Mouse (Mus musculus) gastrocnemius, postnatal 4 days (tissue): ENCODE results near the gene Zfp365. TPM values are rescaled to one million over a fixed set of nuclear protein-coding genes. Genes with fewer than 3 reads are reported as not detected.
A peak's percentile ranks its signal among the peaks of the same experiment; 100 is the strongest.

ENCODE experiments used
- DNase-seq, 2 experiments: peaks; one replicate each; pipeline ENCODE4 v3.0.0; 2021 to 2022; ENCODE audit warnings: low spot score in 2 of 2, mixed read lengths in 2 of 2
- long read RNA-seq, 2 experiments: library from polyadenylated mRNA; stranded (forward); transcript quantifications; one replicate each; pipeline ENCODE4 v2.0.0; 2021
- total RNA-seq, 2 experiments: library from RNA; stranded (reverse); gene quantifications; 2 replicates each; pipeline ENCODE4 v1.2.3; 2021

Gene Zfp365
- 1 to 10 TPM in 1 of 2 experiments, under 1 TPM in 1; 0.93 to 1.2 TPM for total RNA-seq
- long read RNA-seq, experiment 1, full-length matches to known transcripts = 2 of 2 reads
- long read RNA-seq, experiment 1, partial matches to known transcripts = 0 of 2 reads
- long read RNA-seq, experiment 1, other reads (novel, unspliced or antisense) = 0 of 2 reads
- long read RNA-seq, experiment 2, full-length matches to known transcripts = 1 of 1 reads
- long read RNA-seq, experiment 2, partial matches to known transcripts = 0 of 1 reads
- long read RNA-seq, experiment 2, other reads (novel, unspliced or antisense) = 0 of 1 reads

DNA sequence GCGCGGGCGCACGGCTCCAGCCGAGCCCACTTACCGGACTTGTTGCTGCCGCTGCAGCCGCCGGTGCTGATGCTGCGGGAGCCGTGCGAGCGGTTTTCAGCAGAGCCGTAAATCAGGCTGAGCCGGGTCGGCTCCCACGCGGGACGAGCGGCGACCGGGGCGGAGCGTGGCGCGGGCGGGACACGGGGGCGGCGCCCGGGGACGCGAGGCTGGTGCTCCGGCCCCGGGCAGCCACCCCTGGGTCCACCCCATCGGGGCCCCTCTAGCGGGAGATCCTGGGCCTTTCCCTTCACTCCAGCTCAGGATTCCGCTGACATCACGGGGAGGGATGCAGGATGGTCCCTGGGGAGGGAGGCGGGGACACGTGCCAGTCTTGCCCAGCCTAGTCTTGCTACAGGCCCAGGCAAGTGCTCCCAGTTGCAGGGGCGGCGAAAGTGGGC is at the start of gene Zfp365:
Zfp365 (minus strand) TSS at position 326 of the 440 bp plus-strand sequence.
- peak; percentile 71 to 80 for DNase-seq

DNA sequence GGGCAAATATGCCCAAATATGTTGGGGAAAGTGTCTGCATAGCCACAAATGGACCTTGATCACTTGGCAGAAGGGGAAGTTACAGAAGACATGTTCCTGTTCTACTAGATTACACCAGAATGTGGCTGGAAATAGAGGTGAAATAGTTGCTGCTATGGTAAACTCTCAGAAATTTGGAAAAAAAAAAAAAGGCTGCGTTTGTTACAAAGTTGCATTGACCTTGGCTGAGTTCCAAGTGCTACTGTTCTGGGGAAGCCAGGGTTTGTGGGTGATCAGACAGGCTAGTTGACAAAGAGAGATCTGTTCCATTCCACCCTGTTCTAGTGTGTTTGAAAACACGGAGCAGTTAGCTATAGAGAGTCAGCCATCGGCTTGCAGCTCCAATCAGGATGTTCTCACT is 47.5 kb upstream of the Zfp365 start:
- DNase-seq = no peak

DNA sequence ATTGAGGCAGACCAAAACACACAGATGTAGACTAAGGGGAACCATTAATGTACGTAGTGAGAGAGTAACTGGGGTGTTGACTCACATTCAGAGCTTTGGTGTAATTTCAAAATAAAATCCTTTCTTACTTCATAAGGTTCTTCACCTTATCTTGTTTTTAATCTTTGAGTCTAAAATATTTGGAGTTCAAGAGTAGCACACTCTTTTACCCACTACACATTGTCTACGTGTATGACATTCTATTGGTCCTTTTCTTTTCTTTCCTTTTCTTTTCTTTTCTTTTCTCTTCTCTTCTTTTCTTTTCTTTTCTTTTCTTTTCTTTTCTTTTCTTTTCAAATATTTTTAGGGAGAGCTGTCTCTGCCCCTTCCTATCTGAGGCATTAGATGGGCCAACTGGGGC is 43.5 kb upstream of the Zfp365 start:
- DNase-seq = no peak

DNA sequence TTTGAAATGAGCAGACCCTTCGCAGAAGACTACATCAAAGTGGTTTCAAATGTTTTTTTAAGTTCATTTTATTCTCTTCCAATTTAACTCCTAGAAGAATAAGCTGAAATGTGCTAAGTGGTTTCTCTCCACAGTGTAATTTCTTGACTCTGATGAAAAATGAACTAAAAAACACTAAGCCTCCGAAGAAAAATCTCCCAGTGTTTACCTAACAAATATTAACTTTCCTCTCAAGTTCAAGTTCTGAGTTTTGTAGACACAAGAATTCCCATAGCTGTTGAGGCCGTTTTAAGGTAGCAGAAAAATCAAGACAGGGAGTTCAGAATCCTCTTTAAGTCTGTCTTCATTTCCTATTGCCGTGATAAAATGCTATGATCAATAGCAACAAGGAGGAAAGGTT is 39.2 kb upstream of the Zfp365 start:
- no peak for DNase-seq

DNA sequence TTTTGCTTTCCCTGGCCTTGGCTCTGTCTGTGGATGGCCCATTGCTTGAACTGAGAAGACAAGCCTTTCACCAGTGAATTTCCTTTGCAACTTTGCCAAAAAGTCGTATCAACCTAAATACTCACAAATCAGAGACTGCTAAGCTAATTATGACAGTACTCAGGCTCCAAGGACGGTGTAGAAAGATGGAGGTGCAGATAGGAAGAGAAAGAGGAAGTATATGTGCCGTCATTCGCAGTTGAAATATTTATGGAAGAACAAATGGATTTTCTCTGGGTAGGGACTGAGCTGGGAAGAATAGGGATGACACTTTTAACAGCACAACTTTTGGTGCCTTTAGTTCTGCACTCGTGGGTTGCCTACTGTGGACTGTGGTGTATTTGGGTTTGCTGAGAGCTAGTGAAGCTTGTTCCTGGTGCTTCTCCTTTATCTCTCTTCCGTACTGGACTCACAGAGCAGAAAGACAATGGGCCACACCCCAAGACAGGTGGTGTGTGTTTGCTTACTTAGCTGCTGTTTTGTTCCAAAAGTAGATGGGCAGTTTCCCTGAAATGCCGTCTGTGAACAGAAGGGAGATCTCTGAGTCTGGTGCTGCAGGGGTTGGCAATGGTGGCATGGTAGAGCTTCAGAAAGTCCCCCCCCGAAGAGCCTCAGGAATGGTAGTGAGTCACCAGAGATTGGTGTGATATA is 37.7 kb upstream of the Zfp365 start:
- no peak for DNase-seq

DNA sequence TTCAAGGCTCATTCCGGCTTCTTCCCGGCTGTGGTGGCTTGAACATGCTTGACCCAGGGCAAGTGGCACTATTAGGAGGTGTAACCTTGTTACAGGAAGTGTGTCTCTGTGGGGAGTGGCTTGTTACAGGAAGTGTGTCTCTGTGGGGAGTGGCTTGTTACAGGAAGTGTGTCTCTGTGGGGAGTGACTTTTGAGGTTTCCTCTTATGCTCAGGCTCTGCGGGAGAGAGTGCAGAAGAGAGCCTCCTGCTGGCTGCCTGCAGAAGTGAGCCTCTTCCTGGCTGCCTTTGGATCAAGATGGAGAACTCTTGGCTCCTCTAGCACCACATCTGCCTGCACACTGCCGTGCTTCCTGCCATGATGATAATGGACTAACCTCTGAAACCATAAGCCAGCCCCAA is 31.1 kb upstream of the Zfp365 start:
- no peak for DNase-seq

DNA sequence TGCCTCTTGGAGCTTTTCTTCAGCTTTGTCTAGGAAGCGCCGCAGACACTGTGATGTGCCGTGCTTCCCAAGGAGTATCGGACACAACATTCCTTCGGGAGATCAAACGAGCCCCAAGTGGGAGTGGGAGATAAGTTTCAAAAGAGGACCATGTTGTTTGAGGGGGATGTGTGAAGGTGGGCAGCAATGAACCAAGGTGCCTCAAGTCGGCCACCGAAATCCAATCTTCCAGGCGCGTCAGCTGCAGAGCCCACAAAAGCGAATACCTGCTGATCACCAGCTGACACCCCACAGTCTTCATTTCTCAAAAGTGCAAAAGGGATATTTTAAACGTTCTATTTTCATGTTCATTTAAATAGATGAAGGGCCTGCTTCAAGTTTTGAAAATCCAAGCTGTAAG is 27.1 kb upstream of the Zfp365 start:
- DNase-seq = no peak

DNA sequence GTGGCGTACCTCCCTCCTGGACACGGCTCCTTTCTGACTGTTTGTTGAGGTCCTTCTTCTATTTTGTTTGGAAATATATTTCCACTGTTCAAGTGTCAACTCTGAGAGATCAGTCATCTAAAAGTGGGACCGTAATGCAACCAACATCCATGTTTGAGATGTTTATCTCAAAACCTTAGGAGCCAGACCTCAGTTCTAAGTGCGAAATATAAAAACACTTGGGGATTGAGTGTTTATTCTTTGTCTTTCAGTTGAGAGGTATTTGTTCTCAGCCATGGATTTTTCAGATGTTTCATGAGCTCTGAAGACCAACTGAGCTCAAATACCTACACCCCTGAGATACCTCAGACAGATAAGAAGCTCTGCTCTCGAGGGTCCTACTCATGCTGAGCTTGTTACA is 25.3 kb upstream of the Zfp365 start:
- no peak for DNase-seq

DNA sequence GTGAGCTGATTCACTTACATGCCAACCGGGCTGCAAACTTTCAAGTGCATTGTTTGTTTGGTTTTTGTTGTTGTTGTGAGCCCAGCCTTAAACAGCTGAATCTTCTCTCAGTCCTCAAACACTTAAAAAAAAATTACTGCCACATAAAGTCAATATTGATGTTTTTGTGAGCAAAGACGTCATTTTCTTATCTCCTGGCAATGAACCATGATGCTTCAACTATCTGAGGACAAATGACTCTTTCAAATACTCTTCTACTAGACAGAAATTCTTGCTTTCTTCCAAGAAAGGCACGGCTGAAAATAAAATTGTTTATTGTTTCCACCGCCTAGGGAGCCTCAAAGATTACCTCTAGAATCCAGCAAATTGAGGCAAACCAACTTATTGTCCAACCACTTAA is 24.5 kb upstream of the Zfp365 start:
- DNase-seq = no peak

DNA sequence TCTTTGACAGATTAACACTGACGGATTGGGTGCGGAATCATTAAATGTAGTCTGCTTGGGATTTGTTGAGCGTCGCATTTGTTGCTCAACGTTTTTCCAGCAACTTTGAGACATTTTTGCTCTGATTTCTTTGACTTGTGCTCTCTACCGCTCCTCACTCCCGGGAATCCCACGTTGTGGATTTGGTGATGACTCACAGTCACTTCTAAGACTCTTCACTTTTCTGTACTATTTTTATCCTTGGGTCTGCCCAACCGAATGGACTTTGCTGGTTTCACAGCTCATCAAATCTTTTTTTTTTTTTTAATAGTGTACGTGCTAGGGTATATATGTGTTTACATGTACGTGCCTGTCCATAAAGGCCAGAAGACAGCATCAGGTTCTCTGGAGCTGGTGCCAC is 20.3 kb upstream of the Zfp365 start:
- no peak for DNase-seq

DNA sequence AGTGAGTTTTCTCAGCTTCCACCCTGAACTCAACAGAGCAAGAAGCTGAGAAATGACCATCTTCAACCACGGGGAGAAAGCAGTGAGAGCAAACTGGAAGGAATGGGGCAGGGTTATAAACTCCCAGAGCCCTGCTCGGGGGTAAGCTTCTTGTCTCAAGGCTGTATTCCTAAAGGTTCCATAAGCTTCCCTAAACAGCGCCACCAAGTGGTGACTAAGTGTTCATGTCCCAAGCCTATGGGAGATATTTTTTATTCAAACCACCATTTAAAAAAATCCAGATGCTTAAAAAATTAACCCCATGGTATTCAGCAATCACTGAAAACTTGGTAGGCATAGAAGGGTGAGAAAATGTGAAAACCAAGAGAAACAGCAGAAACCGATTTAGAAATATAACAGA is 18.9 kb upstream of the Zfp365 start:
- DNase-seq = no peak

DNA sequence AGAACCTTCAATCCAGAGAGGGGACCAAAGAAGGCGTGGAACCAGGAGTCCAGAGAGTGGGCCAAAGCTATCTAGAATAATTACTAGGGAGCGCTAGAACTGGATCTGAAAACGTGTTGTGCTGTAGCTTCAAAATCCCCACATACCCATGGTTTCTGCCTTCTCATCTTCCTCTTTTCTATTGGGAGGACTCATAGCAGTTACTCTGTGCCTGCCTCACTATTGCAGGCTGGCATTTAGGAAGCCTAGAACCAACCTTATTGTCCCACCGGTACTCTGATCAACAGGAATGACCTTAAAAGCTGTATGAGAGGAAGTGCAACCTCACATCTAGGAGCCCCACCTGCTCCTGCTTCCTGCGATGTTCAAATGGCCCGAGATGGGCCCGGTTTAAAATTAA is 16.1 kb upstream of the Zfp365 start:
- no peak for DNase-seq

DNA sequence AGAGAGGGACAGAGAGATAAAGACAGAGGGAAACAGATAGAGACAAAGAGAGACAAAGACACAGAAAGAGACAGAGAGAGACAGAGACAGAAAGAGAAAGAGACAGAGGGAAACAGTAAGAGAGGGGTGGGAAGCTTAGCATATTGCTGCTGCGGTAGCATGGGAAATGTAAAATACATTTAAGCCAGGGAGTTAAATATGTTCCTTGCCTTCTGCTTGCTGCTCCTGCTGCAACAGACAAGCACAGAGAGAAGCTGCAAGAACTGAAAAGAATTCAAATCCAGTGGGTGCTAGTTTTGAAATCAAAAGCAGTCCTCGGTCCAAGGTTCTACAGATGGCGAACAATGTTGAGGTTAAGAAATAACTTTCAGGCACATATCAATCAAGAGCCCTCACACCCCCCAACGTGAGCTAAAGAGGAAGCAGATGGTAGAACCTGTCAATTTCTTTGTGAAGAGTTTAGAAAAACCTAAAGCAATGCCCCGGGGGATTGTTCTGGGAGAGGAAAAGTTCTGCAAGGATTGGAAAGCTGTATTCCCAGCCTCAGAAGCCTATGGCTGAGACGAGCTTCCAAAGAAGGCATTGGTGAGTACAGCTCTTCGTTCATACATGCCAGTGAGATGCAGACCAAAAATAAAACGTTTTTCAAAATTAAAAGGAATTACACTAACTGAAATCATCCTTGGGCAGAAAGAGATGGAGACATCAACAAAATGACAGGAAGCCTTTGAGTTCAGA is 15.4 kb upstream of the Zfp365 start:
- no peak for DNase-seq

DNA sequence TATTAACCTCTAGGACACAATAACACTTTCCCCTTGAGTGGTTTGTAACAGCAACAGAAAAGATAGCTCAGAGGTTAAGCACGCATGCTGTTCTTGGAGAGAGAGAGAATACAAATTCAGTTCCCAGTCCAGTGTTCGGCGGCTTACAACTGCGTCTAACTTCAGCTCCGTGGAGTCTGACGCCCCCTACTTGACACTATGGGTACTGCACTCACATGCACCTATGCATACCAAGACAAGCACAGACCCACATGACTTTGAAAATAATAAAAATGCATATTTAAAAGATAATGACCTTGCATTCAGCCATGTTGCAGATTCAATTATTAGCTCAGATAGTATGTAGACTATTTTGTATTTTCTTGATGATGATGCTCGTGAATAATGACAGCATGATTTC is 11.6 kb upstream of the Zfp365 start:
- DNase-seq = no peak

DNA sequence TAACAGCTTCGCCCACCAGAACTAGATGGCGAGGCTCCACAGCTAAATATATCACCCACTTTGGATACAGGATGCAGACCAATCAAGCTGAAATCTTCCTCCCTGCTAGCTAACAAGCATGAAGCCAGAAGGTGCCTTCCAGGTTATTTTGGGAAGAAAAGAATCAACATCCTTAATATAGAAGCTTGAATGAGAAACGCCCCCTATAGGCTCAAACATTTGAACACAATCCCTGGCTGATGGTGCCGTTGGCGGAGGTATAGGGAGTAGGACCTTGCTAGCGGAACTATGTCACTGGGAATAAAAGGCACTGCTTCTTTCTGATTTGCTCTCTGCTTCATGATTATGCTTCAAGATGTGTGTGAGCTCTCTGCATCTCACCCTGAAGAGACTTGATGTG is 9.3 kb upstream of the Zfp365 start:
- no peak for DNase-seq

DNA sequence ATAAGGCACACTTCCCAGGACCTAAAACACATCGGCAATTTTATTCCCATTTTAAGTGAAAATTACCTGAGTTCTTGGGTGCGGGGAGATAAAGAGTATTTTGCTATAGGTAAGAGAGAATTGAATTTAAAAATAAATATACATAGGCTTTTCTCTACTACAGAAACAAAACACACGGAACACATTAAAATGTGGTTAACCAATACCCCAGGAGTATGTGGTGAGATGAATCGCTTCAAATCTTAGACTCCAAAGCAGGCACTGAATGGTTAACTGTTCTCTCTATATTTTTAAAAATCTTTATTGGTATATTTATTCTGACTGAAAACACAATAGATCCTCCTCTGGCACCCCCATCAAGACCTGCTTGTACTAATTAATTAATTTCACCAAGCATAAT is 7.2 kb upstream of the Zfp365 start:
- no peak for DNase-seq

DNA sequence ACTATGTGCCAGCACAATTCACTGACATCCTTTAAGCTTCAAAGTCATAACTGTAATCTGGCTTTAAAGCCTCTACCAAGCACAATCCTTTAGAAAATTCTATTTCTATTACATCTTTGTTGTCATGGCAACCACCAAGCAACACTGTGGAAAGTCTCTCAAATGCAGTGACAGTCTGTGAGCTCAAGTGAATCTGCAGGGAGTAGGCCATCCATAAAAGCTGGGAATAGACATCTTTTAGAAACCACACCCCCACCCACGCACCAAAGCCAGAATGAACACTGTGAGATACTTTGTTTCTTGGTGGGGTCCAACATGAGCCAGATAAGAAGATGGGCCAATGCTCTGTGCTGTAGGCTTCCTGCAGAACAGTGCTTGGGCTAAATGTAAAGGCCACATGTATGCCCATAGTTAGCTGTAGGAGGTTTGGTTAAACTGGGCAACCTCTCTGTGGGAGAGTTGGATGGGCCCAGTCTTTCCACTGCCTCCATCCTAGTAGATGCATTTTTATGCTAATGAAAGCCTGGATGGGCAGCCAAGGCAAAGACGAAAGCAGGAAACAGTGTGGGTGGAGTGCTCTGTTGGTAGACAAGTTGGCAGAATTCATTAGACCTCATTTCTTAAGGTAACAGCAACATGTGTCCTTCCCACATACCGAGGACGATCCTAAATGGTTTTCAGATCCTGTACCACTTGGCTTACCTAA is 5.9 kb upstream of the Zfp365 start:
- DNase-seq = no peak

DNA sequence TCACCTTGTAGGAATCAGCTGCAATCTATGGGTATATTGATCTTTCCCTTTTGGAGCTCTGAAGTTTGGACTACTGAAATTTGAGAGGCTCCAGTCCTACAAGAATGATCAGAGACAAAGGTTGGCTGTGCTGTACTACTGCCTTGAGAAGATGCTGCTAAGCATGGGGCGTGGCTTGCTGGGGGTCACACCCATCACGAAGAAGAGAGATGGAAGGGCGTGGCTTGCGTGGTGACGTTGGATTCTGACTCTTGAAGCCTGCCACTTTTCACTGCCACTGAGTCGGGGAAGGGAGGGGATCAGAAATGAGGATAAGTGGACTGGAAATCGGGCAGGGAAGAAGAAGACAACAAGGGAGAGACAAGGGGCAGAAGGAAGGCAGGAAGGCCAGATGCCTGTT is 4.9 kb upstream of the Zfp365 start:
- no peak for DNase-seq

DNA sequence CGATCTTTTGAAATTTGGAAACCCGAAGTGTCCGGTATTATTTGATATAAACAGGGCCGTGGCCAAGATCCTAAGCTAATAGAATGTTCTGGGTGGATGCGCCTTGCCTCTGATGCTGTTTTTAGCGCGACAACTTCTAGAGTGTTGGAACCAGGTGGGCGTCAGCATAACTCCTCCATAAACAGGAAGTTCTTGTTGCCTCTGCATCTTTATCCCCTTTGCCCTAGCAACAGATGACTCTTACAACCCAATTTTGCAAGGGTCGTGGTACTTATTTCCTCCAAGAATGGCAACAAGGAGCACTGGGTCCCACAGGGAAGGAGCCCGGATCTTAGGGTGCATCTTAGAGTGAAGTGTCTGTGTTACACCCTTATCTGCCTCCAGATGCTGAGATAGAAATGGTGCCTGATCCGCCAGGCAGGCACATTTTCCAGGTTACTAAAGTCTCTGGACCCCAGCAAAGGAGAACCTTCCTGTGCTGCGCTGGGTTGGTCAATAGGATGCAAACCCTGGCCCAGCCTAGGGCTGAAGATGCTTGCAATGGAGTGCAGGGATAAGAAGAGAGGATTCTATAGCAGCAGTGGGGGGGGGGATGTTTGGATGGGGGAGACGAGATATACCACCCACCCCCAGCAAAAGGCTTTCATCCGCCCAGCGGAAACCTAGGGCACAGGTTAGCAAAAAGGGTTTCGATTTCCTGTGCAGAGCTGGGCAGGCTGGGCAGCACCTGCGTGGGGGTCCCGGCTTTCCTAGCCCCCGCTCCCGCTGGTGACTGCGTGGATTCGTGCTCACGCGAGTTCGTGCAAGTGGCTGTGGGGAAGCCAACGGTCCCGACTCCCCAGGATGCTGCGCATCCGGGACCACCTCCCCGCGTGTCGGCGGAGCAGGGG is 770 bp downstream of the Zfp365 start:
- DNase-seq = no peak

DNA sequence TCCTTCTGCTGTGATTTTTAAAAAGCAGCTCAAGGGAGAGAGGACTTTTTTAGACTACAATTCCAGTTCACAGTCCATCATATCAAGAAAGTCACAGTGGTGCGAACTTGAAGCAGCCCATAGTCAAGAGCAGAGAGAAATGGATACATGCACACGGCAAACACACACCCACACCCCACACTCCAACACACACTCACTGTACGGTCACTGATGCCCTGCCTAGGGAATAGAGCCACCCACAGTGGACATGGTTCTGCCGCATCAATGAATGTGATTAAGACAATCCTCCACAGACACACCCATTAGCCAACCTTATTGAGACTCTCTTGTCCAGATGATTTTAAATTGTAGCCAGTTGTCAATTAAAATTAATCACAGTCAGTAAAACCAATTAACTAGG is 4.5 kb downstream of the Zfp365 start:
- DNase-seq = no peak

DNA sequence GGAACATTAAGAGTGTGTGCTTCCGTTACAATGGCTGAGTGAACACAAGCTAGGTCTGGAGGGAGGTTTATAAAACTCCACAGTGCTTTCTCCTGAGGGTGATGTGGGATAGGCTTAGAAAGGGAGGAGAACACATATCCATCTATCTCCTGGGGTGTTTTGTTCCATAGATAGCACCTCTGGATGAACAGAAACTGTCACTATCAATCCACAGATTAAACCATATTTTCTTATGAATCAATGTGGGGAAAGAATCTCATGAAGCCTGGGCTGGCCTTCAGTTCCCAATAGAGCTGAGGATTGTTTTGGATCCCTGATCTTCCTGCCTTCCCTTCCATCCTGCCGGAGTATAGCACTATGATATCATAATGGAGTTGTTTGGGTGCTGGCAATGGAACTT is 5.5 kb downstream of the Zfp365 start:
- DNase-seq = no peak
